In genomic region chr3:68572249-68573225, GRCm38 (mm10) we compare ENCODE assay signal across 8 mouse cellular contexts.
DNase-seq lines count a peak whose midpoint lies in the region; ATAC-seq and TF ChIP-seq lines count a peak whose summit lies in the region.

No protein-coding gene starts in this region.

- no peaks in the 10 kb centered on the region for H3K9me3 ChIP-seq in kidney, embryonic 15.5 days (replicated peaks)
- no peaks in the 10 kb centered on the region for H3K9me3 ChIP-seq in heart, embryonic 13.5 days
- no peaks in the 10 kb centered on the region for H3K9me3 ChIP-seq in liver, postnatal 0 days (ENCODE audit: low read length)

- no peaks in the 10 kb centered on the region for H3K27me3 ChIP-seq in kidney, embryonic 15.5 days
- H3K27me3 ChIP-seq in heart, embryonic 13.5 days (replicated peaks): no peaks in the 10 kb centered on the region
- no peaks in the 10 kb centered on the region for H3K27me3 ChIP-seq in liver, postnatal 0 days (ENCODE audit: insufficient read depth, low read length)

- no peak for TF ChIP-seq CTCF in liver, postnatal 0 days (IDR thresholded peaks at IDR 0.05; ENCODE audit: low read depth)

- peak overlapping the region; percentile 63 for H3K4me2 ChIP-seq in kidney, embryonic 15.5 days
- peak overlapping the region; percentile 70 for H3K4me2 ChIP-seq in heart, embryonic 13.5 days
- peak overlapping the region; percentile 48; the same call in 1 of the 2 replicates for H3K4me2 ChIP-seq in liver, postnatal 0 days (ENCODE audit: low read depth, low read length)

- peak overlapping the region; percentile 27; the same call in 1 of the 2 replicates for H3K9ac ChIP-seq in kidney, embryonic 15.5 days
- peak overlapping the region; percentile 75 for H3K9ac ChIP-seq in heart, embryonic 13.5 days
- no peak overlapping the region for H3K9ac ChIP-seq in liver, postnatal 0 days (replicated peaks)

- WGBS in kidney, embryonic 15.5 days: 18% methylated on average over 28 of the region's 28 CpGs
- WGBS in heart, embryonic 13.5 days: 22% methylated on average over 28 of the region's 28 CpGs
- WGBS in liver, postnatal 0 days (ENCODE audit: insufficient replicate concordance): 27% methylated on average over 28 of the region's 28 CpGs

- H3K4me1 ChIP-seq in kidney, embryonic 15.5 days: peaks cover 45% of the 10 kb centered on the region
- peaks cover 65% of the 10 kb centered on the region for H3K4me1 ChIP-seq in heart, embryonic 13.5 days
- no peaks in the 10 kb centered on the region for H3K4me1 ChIP-seq in liver, postnatal 0 days (ENCODE audit: insufficient read depth)

- H3K27ac ChIP-seq in kidney, embryonic 15.5 days: peak overlapping the region; percentile 75
- peak overlapping the region; percentile 33; the same call in 1 of the 2 replicates for H3K27ac ChIP-seq in heart, embryonic 13.5 days (replicated peaks)
- no peak overlapping the region for H3K27ac ChIP-seq in liver, postnatal 0 days (ENCODE audit: low read depth)

- no peak for TF ChIP-seq EP300 in liver, postnatal 0 days (IDR thresholded peaks at IDR 0.05; ENCODE audit: low read depth)

- DNase-seq in kidney, adult 11 months: no peak
- peak; percentile 83 for DNase-seq in embryo, embryonic 10.5 days (ENCODE audit: low spot score)
- peak; percentile 80 for DNase-seq in layer of hippocampus, adult 9-10 months (ENCODE audit: low spot score)
- DNase-seq in liver, postnatal 0 days: no peak
- DNase-seq in right cerebral cortex, adult 2 months (ENCODE audit: low spot score in 2 of 2): peak; percentile 88 to 89
- DNase-seq in B cell, adult 2 months: no peak

- peak overlapping the region; percentile 40 for H3K4me3 ChIP-seq in kidney, embryonic 15.5 days (replicated peaks)
- H3K4me3 ChIP-seq in heart, embryonic 13.5 days: peak overlapping the region; percentile 45
- no peak overlapping the region for H3K4me3 ChIP-seq in liver, postnatal 0 days (ENCODE audit: low read depth, low read length)

- H3K36me3 ChIP-seq in kidney, embryonic 15.5 days: no peaks in the 10 kb centered on the region
- H3K36me3 ChIP-seq in heart, embryonic 13.5 days: no peaks in the 10 kb centered on the region
- H3K36me3 ChIP-seq in liver, postnatal 0 days (replicated peaks; ENCODE audit: insufficient read depth, low read length): no peaks in the 10 kb centered on the region

- peak; percentile 79 for ATAC-seq in kidney, embryonic 15.5 days (replicated peaks; ENCODE audit: low FRiP score)
- ATAC-seq in heart, embryonic 13.5 days (ENCODE audit: extremely low read depth, insufficient number of reproducible peaks, low FRiP score, low TSS enrichment): no peak
- no peak for ATAC-seq in liver, postnatal 0 days

Comparison
In these comparisons a context has a peak if more than half of its experiments do, and no peak if none do; other contexts are left out.
1. DNase-seq: peak in embryo, embryonic 10.5 days (single experiment), layer of hippocampus, adult 9-10 months (single experiment) and right cerebral cortex, adult 2 months (2 of 2); none in kidney, adult 11 months (single experiment), liver, postnatal 0 days (single experiment) and B cell, adult 2 months (0 of 2).
2. Peak in every context shown above with its lines, with median percentiles within 50 percentile points of each other: H3K4me2 ChIP-seq.